Mouse (Mus musculus): Measurements from ENCODE around the gene Gal3st3.

- TF ChIP-seq POLR2A (IDR thresholded peaks at IDR 0.05; ENCODE audit: control insufficient read depth, low read depth, low read length) = no peak
- peak; percentile 71; the same call in 1 of the 2 replicates for TF ChIP-seq CTCF (IDR thresholded peaks at IDR 0.05; ENCODE audit: control insufficient read depth, insufficient read depth, insufficient replicate concordance, low read depth, low read length)
These were observed 39.8 kb downstream of the Gal3st3 start for GRCm38 (mm10) chr19:5337975-5338374.
